Mouse (Mus musculus): ENCODE results near the gene Terb2. TPM values are rescaled to one million over a fixed set of nuclear protein-coding genes. Genes with fewer than 3 reads are reported as not detected.
A peak's percentile ranks its signal among the peaks of the same experiment; 100 is the strongest.

The Terb2 gene
- total RNA-seq (2014; fragmentation: Nextera tagmentation) (not detected in 2 replicates), total RNA-seq (2017) (not detected in 2 replicates)

- ATAC-seq (replicated peaks; ENCODE audit: poor library complexity, severe bottlenecking): no peak
Observed at GRCm38 (mm10) chr2:122186106-122186505, at the start of gene Terb2, which contains the start of gene Patl2. TSS of gene Terb2 (plus strand) at chr2:122186272. TSS of gene Patl2 (minus strand) at chr2:122186189.

- peak; percentile 22; the same call in 1 of the 2 replicates for ATAC-seq (replicated peaks; ENCODE audit: poor library complexity, severe bottlenecking)
Observed at GRCm38 (mm10) chr2:122137839-122138465, 48.1 kb upstream of the Terb2 start.

- ATAC-seq (replicated peaks; ENCODE audit: poor library complexity, severe bottlenecking): no peak
Observed at GRCm38 (mm10) chr2:122140815-122141214, 45.3 kb upstream of the Terb2 start.

GRCm38 (mm10) chr2:122141332-122141967, 44.6 kb upstream of the Terb2 start:
- peak; percentile 54 for ATAC-seq (replicated peaks; ENCODE audit: poor library complexity, severe bottlenecking)

GRCm38 (mm10) chr2:122143111-122143510, 43.0 kb upstream of the Terb2 start:
- no peak for ATAC-seq (replicated peaks; ENCODE audit: poor library complexity, severe bottlenecking)

- no peak for ATAC-seq (replicated peaks; ENCODE audit: poor library complexity, severe bottlenecking)
Observed at GRCm38 (mm10) chr2:122145756-122146155, 40.3 kb upstream of the Terb2 start.

GRCm38 (mm10) chr2:122146687-122147086, 39.4 kb upstream of the Terb2 start:
- peak; percentile 50 for ATAC-seq (replicated peaks; ENCODE audit: poor library complexity, severe bottlenecking)

- ATAC-seq (replicated peaks; ENCODE audit: poor library complexity, severe bottlenecking): peak; percentile 83
Observed at GRCm38 (mm10) chr2:122147508-122148241, 38.4 kb upstream of the Terb2 start, which contains the start of gene B2m. TSS of gene B2m (plus strand) at chr2:122147686.

GRCm38 (mm10) chr2:122148242-122148917, 37.7 kb upstream of the Terb2 start:
- peak; percentile 22 for ATAC-seq (replicated peaks; ENCODE audit: poor library complexity, severe bottlenecking)

GRCm38 (mm10) chr2:122149316-122149715, 36.8 kb upstream of the Terb2 start:
- ATAC-seq (replicated peaks; ENCODE audit: poor library complexity, severe bottlenecking): no peak

GRCm38 (mm10) chr2:122149716-122150115, 36.4 kb upstream of the Terb2 start:
- ATAC-seq (replicated peaks; ENCODE audit: poor library complexity, severe bottlenecking): no peak

- no peak for ATAC-seq (replicated peaks; ENCODE audit: poor library complexity, severe bottlenecking)
Observed at GRCm38 (mm10) chr2:122151221-122151620, 34.9 kb upstream of the Terb2 start.

GRCm38 (mm10) chr2:122152850-122153249, 33.2 kb upstream of the Terb2 start:
- peak; percentile 9; the same call in 1 of the 2 replicates for ATAC-seq (replicated peaks; ENCODE audit: poor library complexity, severe bottlenecking)

- ATAC-seq (replicated peaks; ENCODE audit: poor library complexity, severe bottlenecking): peak; percentile 47
Observed at GRCm38 (mm10) chr2:122153681-122154365, 32.2 kb upstream of the Terb2 start.

GRCm38 (mm10) chr2:122154479-122154878, 31.6 kb upstream of the Terb2 start:
- ATAC-seq (replicated peaks; ENCODE audit: poor library complexity, severe bottlenecking): no peak

GRCm38 (mm10) chr2:122155292-122155691, 30.8 kb upstream of the Terb2 start:
- no peak for ATAC-seq (replicated peaks; ENCODE audit: poor library complexity, severe bottlenecking)

- peak; percentile 81 for ATAC-seq (replicated peaks; ENCODE audit: poor library complexity, severe bottlenecking)
Observed at GRCm38 (mm10) chr2:122156051-122156700, 29.9 kb upstream of the Terb2 start.

GRCm38 (mm10) chr2:122157561-122157960, 28.5 kb upstream of the Terb2 start:
- ATAC-seq (replicated peaks; ENCODE audit: poor library complexity, severe bottlenecking): no peak

- no peak for ATAC-seq (replicated peaks; ENCODE audit: poor library complexity, severe bottlenecking)
Observed at GRCm38 (mm10) chr2:122158362-122158802, 27.7 kb upstream of the Terb2 start.

Measured in granulocyte monocyte progenitor cell, adult 5-6 weeks (primary cell).